Mouse (Mus musculus): Measurements from ENCODE around the gene Gm5127. TPM values are rescaled to one million over a fixed set of nuclear protein-coding genes. Genes with fewer than 3 reads are reported as not detected.

Gene Gm5127
- not detected for polyA plus RNA-seq (2014; fragmentation: Illumina TruSeq; extraction: RNeasy Lipid Tissue Mini Kit (QIAGEN cat#74804); ENCODE audit: low read depth, low replicate concordance)

GRCm38 (mm10) chrX:106582886-106583285 lies at the start of gene Gm5127:
Gene Gm5127 (plus strand): TSS chrX:106583186.

GRCm38 (mm10) chrX:106603386-106603785 lies 20.4 kb downstream of the Gm5127 start, which contains the start of gene Cysltr1:
Gene Cysltr1 (minus strand): TSS chrX:106603679.

Other genes starting within 250 kb of the Gm5127 start
- gene Fndc3c1, start 97.8 kb upstream of the Gm5127 start, polyA plus RNA-seq (2014; fragmentation: Illumina TruSeq; extraction: RNeasy Lipid Tissue Mini Kit (QIAGEN cat#74804); ENCODE audit: low read depth, low replicate concordance), result not detected
- gene Cysltr1, start 20.5 kb downstream of the Gm5127 start, polyA plus RNA-seq (2014; fragmentation: Illumina TruSeq; extraction: RNeasy Lipid Tissue Mini Kit (QIAGEN cat#74804); ENCODE audit: low read depth, low replicate concordance), result 1.8 TPM

Measured in heart, adult 10 weeks (tissue).